Mouse (Mus musculus): ENCODE results near the gene Ntn4. TPM values are rescaled to one million over a fixed set of nuclear protein-coding genes. Genes with fewer than 3 reads are reported as not detected.
"Not testable (repeated sequence)": the region's sequence is repeated elsewhere in the genome, so short reads cannot be mapped to it uniquely, and the experiment has no call there.

Gene Ntn4
- polyA plus RNA-seq, 1 experiment = 0.48 TPM

- no peaks in the 10 kb centered on the region for H3K36me3 ChIP-seq (ENCODE audit: control insufficient read depth, insufficient read depth)
- no peak overlapping the region for H3K4me3 ChIP-seq (ENCODE audit: insufficient read depth, poor library complexity, severe bottlenecking)
- TF ChIP-seq CTCF (IDR thresholded peaks at IDR 0.05; ENCODE audit: control insufficient read depth, insufficient read depth, insufficient read length) = no peak
- no peak for TF ChIP-seq USF1 (IDR thresholded peaks at IDR 0.05; ENCODE audit: low read depth)
- no peak for TF ChIP-seq MYOD1 (IDR thresholded peaks at IDR 0.05; ENCODE audit: control insufficient read depth, insufficient read length, low read depth)
- TF ChIP-seq CEBPB (IDR thresholded peaks at IDR 0.05; ENCODE audit: low read depth) = no peak
- TF ChIP-seq FOSL1 (IDR thresholded peaks at IDR 0.05; ENCODE audit: insufficient read depth, low read length, poor library complexity, severe bottlenecking) = no peak
- TF ChIP-seq MAX (IDR thresholded peaks at IDR 0.05) = no peak
- no peak for TF ChIP-seq MYOG (IDR thresholded peaks at IDR 0.05; ENCODE audit: control insufficient read depth, extremely low read depth, insufficient read length)
- H3K79me3 ChIP-seq (ENCODE audit: low read depth) = no peaks in the 10 kb centered on the region
- H3K79me2 ChIP-seq (ENCODE audit: control insufficient read depth, insufficient read depth) = no peaks in the 10 kb centered on the region
- H3K27me3 ChIP-seq (ENCODE audit: control insufficient read depth, insufficient read depth, insufficient read length) = no peaks in the 10 kb centered on the region
- no peak overlapping the region for H3ac ChIP-seq (ENCODE audit: control insufficient read depth, insufficient read length, low read depth)
Measured at GRCm38 (mm10) chr10:93679191-93680007, 38.9 kb downstream of the Ntn4 start.

- H3K36me3 ChIP-seq (ENCODE audit: control insufficient read depth, insufficient read depth) = no peaks in the 10 kb centered on the region
- TF ChIP-seq MYOD1 (IDR thresholded peaks at IDR 0.05; ENCODE audit: control insufficient read depth, insufficient read length, low read depth) (no peak), MYOG (IDR thresholded peaks at IDR 0.05; ENCODE audit: control insufficient read depth, extremely low read depth, insufficient read length) (no peak), FOSL1 (IDR thresholded peaks at IDR 0.05; ENCODE audit: insufficient read depth, low read length, poor library complexity, severe bottlenecking) (no peak), CTCF (IDR thresholded peaks at IDR 0.05; ENCODE audit: control insufficient read depth, insufficient read depth, insufficient read length) (no peak), MAX (IDR thresholded peaks at IDR 0.05) (no peak), CEBPB (IDR thresholded peaks at IDR 0.05; ENCODE audit: low read depth) (no peak)
- H3K27me3 ChIP-seq (ENCODE audit: control insufficient read depth, insufficient read depth, insufficient read length) = no peaks in the 10 kb centered on the region
- H3K4me3 ChIP-seq (ENCODE audit: insufficient read depth, poor library complexity, severe bottlenecking) = no peak overlapping the region
- H3K79me3 ChIP-seq (ENCODE audit: low read depth) = no peaks in the 10 kb centered on the region
- no peak overlapping the region for H3ac ChIP-seq (ENCODE audit: control insufficient read depth, insufficient read length, low read depth)
- H3K79me2 ChIP-seq (ENCODE audit: control insufficient read depth, insufficient read depth) = no peaks in the 10 kb centered on the region
Measured at GRCm38 (mm10) chr10:93680680-93681377, 40.3 kb downstream of the Ntn4 start.

DNA sequence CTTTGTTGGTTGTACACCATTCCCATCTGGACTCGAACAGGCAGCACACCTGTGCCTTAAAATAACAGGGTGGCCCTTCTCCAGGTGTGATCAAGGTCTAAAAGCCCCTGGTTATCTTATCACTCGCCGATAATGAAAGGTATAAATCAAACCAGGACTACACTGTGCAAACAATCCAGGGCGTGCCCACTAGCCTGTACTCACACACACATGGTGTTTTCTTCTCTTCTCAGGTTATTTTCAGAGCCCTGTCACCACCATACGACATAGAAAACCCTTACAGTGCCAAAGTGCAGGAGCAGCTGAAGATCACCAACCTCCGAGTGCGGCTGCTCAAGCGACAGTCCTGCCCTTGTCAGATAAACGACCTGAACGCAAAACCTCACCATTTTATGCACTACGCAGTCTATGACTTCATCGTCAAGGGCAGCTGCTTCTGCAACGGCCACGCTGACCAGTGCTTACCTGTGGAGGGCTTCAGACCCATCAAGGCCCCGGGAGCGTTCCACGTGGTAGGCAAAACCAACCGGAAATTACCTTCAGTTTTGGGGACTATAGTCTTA is 41.8 kb downstream of the Ntn4 start:
- H3K79me2 ChIP-seq (ENCODE audit: control insufficient read depth, insufficient read depth) = no peaks in the 10 kb centered on the region
- H3K4me3 ChIP-seq (ENCODE audit: insufficient read depth, poor library complexity, severe bottlenecking) = no peak overlapping the region
- H3K27me3 ChIP-seq (ENCODE audit: control insufficient read depth, insufficient read depth, insufficient read length) = no peaks in the 10 kb centered on the region
- H3ac ChIP-seq (ENCODE audit: control insufficient read depth, insufficient read length, low read depth) = no peak overlapping the region
- TF ChIP-seq MYOG (IDR thresholded peaks at IDR 0.05; ENCODE audit: control insufficient read depth, extremely low read depth, insufficient read length) (no peak), CEBPB (IDR thresholded peaks at IDR 0.05; ENCODE audit: low read depth) (no peak), MAX (IDR thresholded peaks at IDR 0.05) (no peak), FOSL1 (IDR thresholded peaks at IDR 0.05; ENCODE audit: insufficient read depth, low read length, poor library complexity, severe bottlenecking) (no peak), MYOD1 (IDR thresholded peaks at IDR 0.05; ENCODE audit: control insufficient read depth, insufficient read length, low read depth) (no peak), CTCF (IDR thresholded peaks at IDR 0.05; ENCODE audit: control insufficient read depth, insufficient read depth, insufficient read length) (no peak), USF1 (IDR thresholded peaks at IDR 0.05; ENCODE audit: low read depth) (no peak)
- H3K79me3 ChIP-seq (ENCODE audit: low read depth) = no peaks in the 10 kb centered on the region
- no peaks in the 10 kb centered on the region for H3K36me3 ChIP-seq (ENCODE audit: control insufficient read depth, insufficient read depth)

- no peaks in the 10 kb centered on the region for H3K79me2 ChIP-seq (ENCODE audit: control insufficient read depth, insufficient read depth)
- no peaks in the 10 kb centered on the region for H3K36me3 ChIP-seq (ENCODE audit: control insufficient read depth, insufficient read depth)
- H3K27me3 ChIP-seq (ENCODE audit: control insufficient read depth, insufficient read depth, insufficient read length) = no peaks in the 10 kb centered on the region
- H3ac ChIP-seq (ENCODE audit: control insufficient read depth, insufficient read length, low read depth) = no peak overlapping the region
- TF ChIP-seq CTCF (IDR thresholded peaks at IDR 0.05; ENCODE audit: control insufficient read depth, insufficient read depth, insufficient read length) (no peak), MYOG (IDR thresholded peaks at IDR 0.05; ENCODE audit: control insufficient read depth, extremely low read depth, insufficient read length) (no peak), MYOD1 (IDR thresholded peaks at IDR 0.05; ENCODE audit: control insufficient read depth, insufficient read length, low read depth) (no peak), FOSL1 (IDR thresholded peaks at IDR 0.05; ENCODE audit: insufficient read depth, low read length, poor library complexity, severe bottlenecking) (no peak), USF1 (IDR thresholded peaks at IDR 0.05; ENCODE audit: low read depth) (no peak), CEBPB (IDR thresholded peaks at IDR 0.05; ENCODE audit: low read depth) (no peak)
- no peak overlapping the region for H3K4me3 ChIP-seq (ENCODE audit: insufficient read depth, poor library complexity, severe bottlenecking)
- H3K79me3 ChIP-seq (ENCODE audit: low read depth) = no peaks in the 10 kb centered on the region
Measured at GRCm38 (mm10) chr10:93683185-93683584, 42.7 kb downstream of the Ntn4 start.

- Histone ChIP-seq H3K27me3 (ENCODE audit: control insufficient read depth, insufficient read depth, insufficient read length) (no peaks in the 10 kb centered on the region), H3K4me3 (ENCODE audit: insufficient read depth, poor library complexity, severe bottlenecking) (no peak overlapping the region), H3K79me2 (ENCODE audit: control insufficient read depth, insufficient read depth) (no peaks in the 10 kb centered on the region), H3ac (ENCODE audit: control insufficient read depth, insufficient read length, low read depth) (no peak overlapping the region), H3K79me3 (ENCODE audit: low read depth) (no peaks in the 10 kb centered on the region), H3K36me3 (ENCODE audit: control insufficient read depth, insufficient read depth) (no peaks in the 10 kb centered on the region)
- TF ChIP-seq USF1 (IDR thresholded peaks at IDR 0.05; ENCODE audit: low read depth) (no peak), MYOD1 (IDR thresholded peaks at IDR 0.05; ENCODE audit: control insufficient read depth, insufficient read length, low read depth) (no peak), FOSL1 (IDR thresholded peaks at IDR 0.05; ENCODE audit: insufficient read depth, low read length, poor library complexity, severe bottlenecking) (no peak), CTCF (IDR thresholded peaks at IDR 0.05; ENCODE audit: control insufficient read depth, insufficient read depth, insufficient read length) (no peak), MAX (IDR thresholded peaks at IDR 0.05) (no peak), CEBPB (IDR thresholded peaks at IDR 0.05; ENCODE audit: low read depth) (no peak), MYOG (IDR thresholded peaks at IDR 0.05; ENCODE audit: control insufficient read depth, extremely low read depth, insufficient read length) (no peak)
Measured at GRCm38 (mm10) chr10:93683896-93684295, 43.4 kb downstream of the Ntn4 start.

- not testable (repeated sequence) for H3K79me2 ChIP-seq (ENCODE audit: control insufficient read depth, insufficient read depth); H3ac ChIP-seq (ENCODE audit: control insufficient read depth, insufficient read length, low read depth); H3K36me3 ChIP-seq (ENCODE audit: control insufficient read depth, insufficient read depth); H3K27me3 ChIP-seq (ENCODE audit: control insufficient read depth, insufficient read depth, insufficient read length); H3K79me3 ChIP-seq (ENCODE audit: low read depth); H3K4me3 ChIP-seq (ENCODE audit: insufficient read depth, poor library complexity, severe bottlenecking)
Measured at GRCm38 (mm10) chr10:93685416-93685815, 44.9 kb downstream of the Ntn4 start.
